Mouse (Mus musculus) forebrain, embryonic 12.5 days (tissue): ENCODE measurements around the gene Lsamp. TPM values are rescaled to one million over a fixed set of nuclear protein-coding genes. Genes with fewer than 3 reads are reported as not detected.

ENCODE experiments used
- ATAC-seq: fragments of 200-750 bp; cut with Nextera tagmentation; 2 replicates; pipeline ENCODE4 v1.8.0; 2017; ENCODE audit warnings: moderate TSS enrichment; ENCODE audit not compliant: low FRiP score
- H3K27ac ChIP-seq: fragments of 300-500 bp; sonication (generic); 2 replicates; pipeline ENCODE4 v1.5.1; 2016; ENCODE audit warnings: mild to moderate bottlenecking
- H3K27me3 ChIP-seq: fragments of 300-500 bp; sonication (generic); 2 replicates; pipeline ENCODE4 v1.6.1; 2016; ENCODE audit warnings: mild to moderate bottlenecking
- H3K36me3 ChIP-seq: fragments of 300-500 bp; sonication (generic); replicated peaks from 2 replicates; pipeline ENCODE4 v1.6.1; 2016; ENCODE audit warnings: mild to moderate bottlenecking
- H3K4me1 ChIP-seq: fragments of 300-500 bp; sonication (generic); 2 replicates; pipeline ENCODE4 v1.6.1; 2016
- H3K4me2 ChIP-seq: fragments of 300-500 bp; sonication (generic); 2 replicates; pipeline ENCODE4 v1.6.1; 2016; ENCODE audit warnings: mild to moderate bottlenecking, moderate library complexity
- H3K4me3 ChIP-seq: fragments of 300-500 bp; sonication (generic); replicated peaks from 2 replicates; pipeline ENCODE4 v1.5.1; 2016; ENCODE audit warnings: mild to moderate bottlenecking
- H3K9ac ChIP-seq: fragments of 300-500 bp; sonication (generic); 2 replicates; pipeline ENCODE4 v1.6.1; 2016; ENCODE audit warnings: mild to moderate bottlenecking
- H3K9me3 ChIP-seq: fragments of 300-500 bp; sonication (generic); 2 replicates; pipeline ENCODE4 v1.6.1; 2016
- WGBS: fragments of 180-500 bp; shearing (Covaris S2); methylation state at CpG from one replicate; pipeline ENCODE4 v1.1.7; 2016; 5-methylcytosine and 5-hydroxymethylcytosine counted together
- polyA plus RNA-seq: library from polyadenylated mRNA; unstranded; fragments of >200 nt; fragmentation: Nextera tagmentation; extraction: Ambion mirVana; gene quantifications from 2 replicates; pipeline ENCODE4 v1.2.1, GENCODE M21; 2016

Gene Lsamp
- polyA plus RNA-seq, 1 experiment from 2014 or later, result 24.6 TPM

GRCm38 (mm10) chr16:41235829-41236228 is 1251.7 kb downstream of the Lsamp start:
- no peaks in the 10 kb centered on the region for H3K9me3 ChIP-seq

GRCm38 (mm10) chr16:41242841-41243240 is 1258.7 kb downstream of the Lsamp start:
- Histone ChIP-seq H3K4me1 (no peaks in the 10 kb centered on the region), H3K4me2 (no peak overlapping the region), H3K27ac (no peak overlapping the region), H3K9ac (no peak overlapping the region), H3K4me3 (no peak overlapping the region), H3K36me3 (no peaks in the 10 kb centered on the region), H3K9me3 (no peaks in the 10 kb centered on the region), H3K27me3 (no peaks in the 10 kb centered on the region)
- ATAC-seq, result no peak
- WGBS, result 68% methylated on average over 4 of the region's 4 CpGs

More at GRCm38 (mm10) chr16:41235829-41236228, 1251.7 kb downstream of the Lsamp start:
- Histone ChIP-seq H3K4me3 (no peak overlapping the region), H3K9ac (no peak overlapping the region), H3K4me2 (no peak overlapping the region), H3K4me1 (no peaks in the 10 kb centered on the region), H3K27ac (no peak overlapping the region), H3K36me3 (no peaks in the 10 kb centered on the region), H3K27me3 (no peaks in the 10 kb centered on the region)
- ATAC-seq, result no peak

GRCm38 (mm10) chr16:41244711-41245110 is 1260.5 kb downstream of the Lsamp start:
- no peak overlapping the region for H3K27ac ChIP-seq
- no peak overlapping the region for H3K4me3 ChIP-seq
- peak; percentile 68; the same call in 1 of the 2 replicates for ATAC-seq
- no peak overlapping the region for H3K9ac ChIP-seq
- 14% methylated on average over 2 of the region's 2 CpGs for WGBS
- H3K27me3 ChIP-seq, result no peaks in the 10 kb centered on the region
- no peaks in the 10 kb centered on the region for H3K9me3 ChIP-seq
- no peaks in the 10 kb centered on the region for H3K36me3 ChIP-seq
- no peaks in the 10 kb centered on the region for H3K4me1 ChIP-seq
- H3K4me2 ChIP-seq, result no peak overlapping the region

- no peaks in the 10 kb centered on the region for H3K9me3 ChIP-seq
- no peak overlapping the region for H3K4me2 ChIP-seq
- WGBS, result 53% methylated on average over 12 of the region's 12 CpGs
- no peak overlapping the region for H3K9ac ChIP-seq
- no peak overlapping the region for H3K4me3 ChIP-seq
- no peaks in the 10 kb centered on the region for H3K36me3 ChIP-seq
- H3K27ac ChIP-seq, result no peak overlapping the region
- no peaks in the 10 kb centered on the region for H3K27me3 ChIP-seq
- peak; percentile 80 for ATAC-seq
- no peaks in the 10 kb centered on the region for H3K4me1 ChIP-seq
Measured at GRCm38 (mm10) chr16:41258145-41259035, 1274.2 kb downstream of the Lsamp start.

GRCm38 (mm10) chr16:41275999-41276671 is 1292.0 kb downstream of the Lsamp start:
- Histone ChIP-seq H3K36me3 (no peaks in the 10 kb centered on the region), H3K9me3 (no peaks in the 10 kb centered on the region), H3K4me2 (no peak overlapping the region), H3K4me1 (peaks cover 4% of the 10 kb centered on the region), H3K27ac (no peak overlapping the region), H3K27me3 (no peaks in the 10 kb centered on the region), H3K9ac (no peak overlapping the region), H3K4me3 (no peak overlapping the region)
- ATAC-seq, result peak; percentile 41; the same call in 1 of the 2 replicates
- WGBS, result 67% methylated on average over 2 of the region's 2 CpGs

GRCm38 (mm10) chr16:41317992-41318391 is 1333.8 kb downstream of the Lsamp start:
- WGBS, result 82% methylated on average over 3 of the region's 3 CpGs
- no peak for ATAC-seq
- Histone ChIP-seq H3K4me3 (no peak overlapping the region), H3K4me1 (no peaks in the 10 kb centered on the region), H3K27ac (no peak overlapping the region), H3K4me2 (no peak overlapping the region), H3K36me3 (no peaks in the 10 kb centered on the region), H3K9ac (no peak overlapping the region), H3K9me3 (no peaks in the 10 kb centered on the region), H3K27me3 (no peaks in the 10 kb centered on the region)

- Histone ChIP-seq H3K27ac (no peak overlapping the region), H3K9me3 (no peaks in the 10 kb centered on the region), H3K4me2 (no peak overlapping the region), H3K4me1 (no peaks in the 10 kb centered on the region), H3K9ac (no peak overlapping the region), H3K4me3 (no peak overlapping the region), H3K36me3 (no peaks in the 10 kb centered on the region), H3K27me3 (no peaks in the 10 kb centered on the region)
- WGBS, result 89% methylated on average over 1 of the region's 1 CpGs
- ATAC-seq, result no peak
Measured at GRCm38 (mm10) chr16:41343431-41343830, 1359.3 kb downstream of the Lsamp start.

GRCm38 (mm10) chr16:41365138-41365537 is 1381.0 kb downstream of the Lsamp start:
- H3K4me3 ChIP-seq, result no peak overlapping the region
- H3K4me2 ChIP-seq, result no peak overlapping the region
- H3K27me3 ChIP-seq, result no peaks in the 10 kb centered on the region
- H3K9me3 ChIP-seq, result no peaks in the 10 kb centered on the region
- ATAC-seq, result no peak
- H3K4me1 ChIP-seq, result no peaks in the 10 kb centered on the region
- no peak overlapping the region for H3K9ac ChIP-seq
- no peak overlapping the region for H3K27ac ChIP-seq
- no peaks in the 10 kb centered on the region for H3K36me3 ChIP-seq
- 77% methylated on average over 2 of the region's 2 CpGs for WGBS

DNA sequence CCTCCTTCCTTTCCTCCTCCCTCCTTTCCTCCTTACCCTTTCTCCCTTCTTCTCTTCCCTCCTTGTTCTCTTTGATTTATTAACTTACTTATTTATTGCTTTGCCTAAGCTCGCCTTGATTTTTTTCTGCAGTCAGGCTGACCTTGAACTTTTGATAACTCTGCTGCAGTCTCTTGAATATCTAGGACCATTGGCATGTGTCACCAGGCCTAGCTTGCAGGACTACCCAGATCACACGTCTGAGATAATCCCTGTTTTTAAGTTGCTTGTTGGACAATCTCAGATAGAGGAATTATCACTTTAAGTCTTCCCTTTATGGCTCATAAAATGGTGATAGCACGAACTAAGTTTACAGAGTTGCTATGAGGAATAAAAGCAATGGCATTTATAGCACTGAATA is 1399.5 kb downstream of the Lsamp start:
- WGBS, result 79% methylated on average over 3 of the region's 3 CpGs

GRCm38 (mm10) chr16:41384288-41384687 is 1400.1 kb downstream of the Lsamp start:
- H3K4me2 ChIP-seq, result no peak overlapping the region
- no peak overlapping the region for H3K9ac ChIP-seq
- ATAC-seq, result no peak
- 88% methylated on average over 1 of the region's 1 CpGs for WGBS
- H3K4me1 ChIP-seq, result no peaks in the 10 kb centered on the region
- H3K4me3 ChIP-seq, result no peak overlapping the region
- H3K36me3 ChIP-seq, result no peaks in the 10 kb centered on the region
- H3K27me3 ChIP-seq, result no peaks in the 10 kb centered on the region
- no peaks in the 10 kb centered on the region for H3K9me3 ChIP-seq
- H3K27ac ChIP-seq, result no peak overlapping the region

More for the DNA sequence above, 1399.5 kb downstream of the Lsamp start:
- H3K27me3 ChIP-seq, result no peaks in the 10 kb centered on the region
- no peak for ATAC-seq
- no peak overlapping the region for H3K9ac ChIP-seq
- no peaks in the 10 kb centered on the region for H3K4me1 ChIP-seq
- H3K27ac ChIP-seq, result no peak overlapping the region
- no peak overlapping the region for H3K4me3 ChIP-seq
- H3K4me2 ChIP-seq, result no peak overlapping the region
- no peaks in the 10 kb centered on the region for H3K9me3 ChIP-seq
- H3K36me3 ChIP-seq, result no peaks in the 10 kb centered on the region

DNA sequence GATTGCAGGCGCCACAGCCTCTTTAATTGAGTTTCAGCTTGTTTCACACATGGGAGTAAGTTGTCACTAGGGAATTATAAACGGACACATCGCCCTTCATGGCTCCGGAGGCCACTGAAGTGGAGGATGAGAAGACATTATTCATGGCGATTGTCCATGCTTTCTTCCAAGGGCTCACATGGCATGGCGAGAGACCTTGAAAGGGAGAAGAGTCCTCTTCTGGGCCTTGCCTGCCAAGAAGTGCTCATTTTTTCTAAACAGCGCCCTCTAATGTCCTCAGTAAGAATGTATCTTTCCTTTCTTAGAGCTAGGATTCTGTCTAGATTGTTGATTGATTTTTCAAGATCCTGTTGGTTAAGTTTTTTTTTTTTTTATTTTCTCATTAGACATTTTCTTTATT is 1424.7 kb downstream of the Lsamp start:
- Histone ChIP-seq H3K4me3 (no peak overlapping the region), H3K9ac (no peak overlapping the region), H3K27me3 (no peaks in the 10 kb centered on the region), H3K27ac (no peak overlapping the region), H3K36me3 (no peaks in the 10 kb centered on the region), H3K4me2 (no peak overlapping the region), H3K4me1 (no peaks in the 10 kb centered on the region), H3K9me3 (no peaks in the 10 kb centered on the region)
- WGBS, result 64% methylated on average over 7 of the region's 7 CpGs
- ATAC-seq, result no peak

- no peak overlapping the region for H3K27ac ChIP-seq
- H3K4me2 ChIP-seq, result no peak overlapping the region
- H3K4me3 ChIP-seq, result no peak overlapping the region
- no peaks in the 10 kb centered on the region for H3K9me3 ChIP-seq
- H3K9ac ChIP-seq, result no peak overlapping the region
- WGBS, result 78% methylated on average over 3 of the region's 3 CpGs
- no peaks in the 10 kb centered on the region for H3K27me3 ChIP-seq
- no peaks in the 10 kb centered on the region for H3K36me3 ChIP-seq
- no peaks in the 10 kb centered on the region for H3K4me1 ChIP-seq
- no peak for ATAC-seq
Measured at GRCm38 (mm10) chr16:41410671-41411070, 1426.5 kb downstream of the Lsamp start.
